Mouse (Mus musculus) kidney, postnatal 10 days (tissue): ENCODE data around the gene Arhgap42.
A peak's percentile ranks its signal among the peaks of the same experiment; 100 is the strongest.

Experiments used
- DNase-seq: peaks from one replicate; pipeline ENCODE4 v3.0.0; 2021; ENCODE audit warnings: mixed read lengths

The Arhgap42 gene

GRCm38 (mm10) chr9:9238438-9239391, at the start of gene Arhgap42:
Gene Arhgap42 (minus strand): TSS chr9:9239101.
- DNase-seq: peak; percentile 86

GRCm38 (mm10) chr9:9288140-9288539, 49.2 kb upstream of the Arhgap42 start:
- DNase-seq: no peak

GRCm38 (mm10) chr9:9269305-9269704, 30.4 kb upstream of the Arhgap42 start:
- no peak for DNase-seq

GRCm38 (mm10) chr9:9267606-9268601, 29.0 kb upstream of the Arhgap42 start:
- no peak for DNase-seq

- no peak for DNase-seq
These were observed 24.6 kb upstream of the Arhgap42 start for GRCm38 (mm10) chr9:9263543-9263942.

GRCm38 (mm10) chr9:9262479-9262878, 23.6 kb upstream of the Arhgap42 start:
- no peak for DNase-seq

GRCm38 (mm10) chr9:9254764-9255163, 15.9 kb upstream of the Arhgap42 start:
- no peak for DNase-seq

GRCm38 (mm10) chr9:9248529-9248928, 9.6 kb upstream of the Arhgap42 start:
- DNase-seq: no peak

- DNase-seq: no peak
These were observed 7.1 kb upstream of the Arhgap42 start for GRCm38 (mm10) chr9:9245994-9246393.

GRCm38 (mm10) chr9:9243834-9244233, 4.9 kb upstream of the Arhgap42 start:
- no peak for DNase-seq

GRCm38 (mm10) chr9:9241202-9241795, 2.4 kb upstream of the Arhgap42 start:
- DNase-seq: no peak

- peak; percentile 17 for DNase-seq
These were observed 1.4 kb downstream of the Arhgap42 start for GRCm38 (mm10) chr9:9237511-9237910.

- DNase-seq: no peak
These were observed 9.2 kb downstream of the Arhgap42 start for GRCm38 (mm10) chr9:9229662-9230061.

- no peak for DNase-seq
These were observed 14.1 kb downstream of the Arhgap42 start for GRCm38 (mm10) chr9:9224837-9225236.

GRCm38 (mm10) chr9:9223384-9223783, 15.5 kb downstream of the Arhgap42 start:
- no peak for DNase-seq

- DNase-seq: no peak
These were observed 16.9 kb downstream of the Arhgap42 start for GRCm38 (mm10) chr9:9221950-9222486.

GRCm38 (mm10) chr9:9221185-9221584, 17.7 kb downstream of the Arhgap42 start:
- DNase-seq: peak; percentile 69

GRCm38 (mm10) chr9:9218301-9218700, 20.6 kb downstream of the Arhgap42 start:
- no peak for DNase-seq

- DNase-seq: no peak
These were observed 24.1 kb downstream of the Arhgap42 start for GRCm38 (mm10) chr9:9214849-9215248.

GRCm38 (mm10) chr9:9214296-9214695, 24.6 kb downstream of the Arhgap42 start:
- no peak for DNase-seq

GRCm38 (mm10) chr9:9211411-9212087, 27.4 kb downstream of the Arhgap42 start:
- no peak for DNase-seq

GRCm38 (mm10) chr9:9210464-9210863, 28.4 kb downstream of the Arhgap42 start:
- no peak for DNase-seq
